Mouse (Mus musculus) mammary gland, adult 2 months (tissue): Measurements from ENCODE around the gene Lrrc7. TPM values are rescaled to one million over a fixed set of nuclear protein-coding genes. Genes with fewer than 3 reads are reported as not detected.

Experiments used
- polyA plus RNA-seq: library from polyadenylated mRNA; depleted of rRNA; stranded (reverse); fragments of >200 nt; gene quantifications from 2 replicates; pipeline ENCODE4 v1.2.3, GENCODE M21; 2012; ENCODE audit warnings: low replicate concordance; rRNA removed

Lrrc7 gene
- polyA plus RNA-seq: not detected in 2 replicates

DNA sequence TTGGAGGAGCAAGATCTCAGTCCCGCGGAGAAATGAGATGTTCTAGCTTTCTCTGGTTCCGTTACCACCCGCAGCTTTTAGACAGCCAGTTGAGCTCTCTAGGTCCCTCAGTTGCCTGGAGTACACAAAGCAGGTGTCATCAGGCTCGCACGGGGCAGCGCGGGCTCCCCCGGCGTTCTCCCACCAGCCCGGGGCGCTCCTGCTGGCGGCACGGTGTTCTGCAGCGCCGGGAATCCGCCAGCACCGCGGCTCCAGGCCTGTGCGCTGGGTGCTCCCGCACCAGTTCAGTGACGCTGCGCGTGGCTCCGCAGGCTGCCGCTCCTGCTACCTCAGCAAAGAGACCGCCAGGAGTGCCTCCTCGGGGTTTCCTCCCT lies at the start of gene Lrrc7:
Gene Lrrc7, minus strand, starts transcription at position 235 of the 374 bp plus-strand sequence.

DNA sequence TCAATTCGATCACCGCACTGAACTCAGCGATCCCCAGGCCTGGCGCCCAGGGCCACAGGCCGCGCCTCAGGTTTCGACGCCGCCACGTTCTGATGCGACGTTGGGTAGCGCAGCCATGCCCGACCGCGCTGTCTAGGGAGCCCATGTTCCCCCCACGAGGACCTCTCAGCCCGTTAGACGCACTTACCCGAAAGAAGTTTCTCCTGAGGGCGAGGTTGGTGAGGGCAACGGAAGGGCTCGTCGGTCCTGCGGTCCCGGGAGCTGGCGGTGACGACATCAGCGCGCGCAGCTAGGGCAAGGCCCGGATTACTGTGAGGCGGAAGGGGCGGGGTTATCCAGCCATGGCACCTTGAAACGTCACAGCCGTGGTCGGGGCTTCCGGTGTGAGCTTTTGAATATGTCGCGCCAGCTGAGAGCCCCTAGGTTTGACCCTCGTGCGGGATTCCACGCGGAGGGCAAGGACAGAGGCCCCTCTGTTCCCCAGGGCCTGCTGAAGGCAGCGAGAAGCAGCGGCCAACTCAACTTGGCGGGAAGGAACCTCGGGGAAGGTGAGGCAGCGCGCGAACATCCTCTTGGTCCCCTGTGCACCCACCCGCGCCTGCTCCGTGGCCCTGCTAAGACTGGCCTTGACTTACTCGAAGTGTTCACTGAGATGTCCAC lies 525.6 kb downstream of the Lrrc7 start, which contains the start of the genes Srsf11 and Lrrc40:
Gene Srsf11, minus strand, starts transcription at position 311 of the 660 bp plus-strand sequence.
Gene Lrrc40, plus strand, starts transcription at position 334 of the 660 bp plus-strand sequence.

